Mouse (Mus musculus) induced T-regulatory cell, adult 2 months (primary cell): ENCODE measurements around the gene Wfs1.
"Not testable (repeated sequence)": the region's sequence is repeated elsewhere in the genome, so short reads cannot be mapped to it uniquely, and the experiment has no call there.

ENCODE experiments used
- DNase-seq: peaks from one replicate; pipeline ENCODE4 v3.0.0-alpha.2; 2012; ENCODE audit warnings: low read depth

Wfs1 gene

GRCm38 (mm10) chr5:36988124-36988780, 753 bp downstream of the Wfs1 start:
- no peak for DNase-seq

DNA sequence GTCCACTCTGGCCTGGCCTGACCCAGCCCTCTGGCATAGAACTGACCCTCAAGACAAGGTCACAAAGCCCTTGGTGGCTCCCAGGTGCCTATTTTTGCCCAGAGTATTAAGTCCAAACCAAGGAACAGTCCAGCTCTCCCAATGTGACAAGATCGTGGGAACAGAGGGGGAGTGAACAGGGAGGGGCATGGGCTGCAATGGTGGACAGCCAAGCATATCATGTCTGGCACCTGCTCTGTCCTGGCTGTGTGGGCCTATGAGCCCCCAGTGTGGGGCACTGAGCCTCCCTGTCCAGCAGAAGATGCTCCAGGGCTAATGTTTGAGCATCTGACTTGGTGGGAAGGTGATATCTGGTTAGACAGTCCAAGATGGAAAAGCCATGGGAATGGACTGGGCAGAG, 2.4 kb downstream of the Wfs1 start:
- DNase-seq: no peak

DNA sequence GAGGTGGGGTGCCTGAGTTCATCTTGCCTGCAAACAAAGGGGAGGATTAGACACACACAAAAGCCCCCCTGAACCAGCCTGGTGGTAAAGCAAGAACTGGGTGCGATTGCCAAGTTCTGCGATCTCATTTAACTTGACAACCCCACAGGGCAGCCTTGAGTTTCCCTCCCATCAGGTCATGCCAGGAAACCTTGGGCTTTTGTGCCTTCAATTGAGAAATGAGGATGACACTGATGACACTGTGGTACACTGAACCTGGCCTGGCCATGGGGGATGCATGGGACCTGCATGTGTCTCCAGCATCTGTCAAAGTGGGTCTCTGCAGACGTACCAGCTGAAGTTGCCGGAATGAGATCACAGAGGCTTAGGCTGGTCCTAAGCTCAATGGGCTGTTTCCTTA, 6.7 kb downstream of the Wfs1 start:
- no peak for DNase-seq

DNA sequence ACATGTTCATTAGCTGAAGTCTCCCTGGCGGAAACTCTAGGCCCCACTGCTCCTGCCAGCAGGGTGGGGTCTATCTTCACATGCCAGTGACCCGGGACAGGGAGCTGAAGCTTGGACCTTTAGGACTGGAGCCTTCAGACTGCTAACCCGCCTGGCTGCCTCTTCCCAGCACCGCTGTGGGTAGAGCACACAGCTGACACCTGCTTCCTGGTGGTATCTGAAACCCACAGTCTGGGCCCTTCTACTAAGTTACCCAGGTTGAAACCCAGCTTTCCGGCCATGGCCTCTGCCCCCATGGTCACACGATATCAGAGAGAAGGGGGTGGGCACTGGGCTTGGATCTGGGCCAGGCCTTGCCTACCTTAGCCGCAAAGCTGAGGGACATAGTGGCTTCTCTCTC, 9.4 kb downstream of the Wfs1 start:
- no peak for DNase-seq

DNA sequence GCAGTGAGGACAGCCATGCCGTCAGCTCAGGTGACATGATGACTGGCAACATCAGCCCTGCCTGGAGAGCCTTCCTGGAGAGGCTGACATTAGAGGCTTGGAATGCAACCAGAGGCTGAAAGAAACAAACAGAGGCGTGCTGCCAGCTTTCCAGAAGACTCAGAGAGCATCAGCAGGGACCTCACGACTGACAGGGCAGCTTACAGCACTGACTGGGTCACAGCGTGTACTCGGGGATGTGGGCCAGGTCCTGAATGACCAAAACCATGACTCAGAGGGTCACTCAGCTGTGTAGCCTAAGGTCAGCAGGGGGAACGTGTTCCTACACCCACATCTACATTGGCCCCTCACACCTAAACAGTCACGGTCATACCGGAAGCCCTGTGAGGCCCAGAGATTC, 10.0 kb downstream of the Wfs1 start:
- no peak for DNase-seq

DNA sequence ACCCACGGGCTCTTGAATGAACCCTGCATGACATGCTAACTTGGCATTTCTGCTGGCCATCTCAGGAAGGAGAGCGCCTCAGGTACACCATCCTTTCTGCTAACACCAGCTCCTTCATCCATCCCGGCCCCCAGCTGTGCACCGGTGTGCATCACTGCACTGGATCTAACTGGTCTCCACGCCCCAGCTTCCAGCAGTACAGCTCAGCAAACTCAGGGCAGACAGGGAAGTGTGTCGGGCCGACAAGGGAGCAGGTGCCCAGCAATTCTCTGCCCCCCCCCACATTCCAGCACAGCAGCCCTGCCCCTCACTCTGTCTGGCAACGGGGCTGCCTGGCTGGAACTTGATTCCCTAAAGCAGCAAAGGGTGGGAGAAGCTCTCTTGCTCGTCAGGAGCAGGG, 11.2 kb downstream of the Wfs1 start:
- DNase-seq: no peak

DNA sequence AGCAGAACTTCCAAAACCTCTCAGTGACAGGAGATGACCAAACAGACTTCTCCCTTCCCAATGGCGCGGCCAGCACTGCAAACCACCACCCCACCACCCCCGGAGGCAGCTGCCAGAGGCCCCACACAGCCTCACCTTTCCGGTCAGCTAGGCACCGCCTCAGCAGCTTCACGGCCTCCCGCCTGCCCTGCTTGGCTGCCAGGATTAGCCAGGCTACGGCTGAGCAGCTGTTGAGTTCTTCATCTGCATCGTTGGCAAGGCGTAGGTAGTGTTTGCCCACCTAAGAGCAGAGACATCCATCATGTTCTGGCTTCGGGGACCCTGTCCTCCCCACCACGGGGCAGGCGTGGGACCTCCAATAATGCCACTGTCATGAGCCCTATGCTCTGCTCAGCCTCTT, 13.7 kb downstream of the Wfs1 start:
- DNase-seq: no peak

DNA sequence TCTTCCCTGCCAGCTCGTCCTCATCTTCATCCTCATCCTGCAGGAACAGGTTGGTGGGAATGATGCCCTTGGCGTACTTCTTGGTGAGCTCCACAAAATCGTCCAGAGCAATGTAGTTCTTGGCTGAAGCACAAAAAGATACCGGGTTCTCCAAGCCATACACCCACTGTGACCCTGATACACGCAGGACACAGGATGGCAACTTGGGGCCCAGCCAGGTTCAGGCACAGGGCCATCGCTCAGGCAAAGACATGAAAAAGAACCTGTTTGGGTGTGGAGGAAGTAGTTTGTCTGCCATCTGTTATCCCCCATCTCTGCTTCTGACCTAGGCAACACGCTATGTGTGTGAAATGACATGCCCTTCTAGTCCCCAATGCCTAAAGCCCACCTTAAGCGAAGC, 17.4 kb downstream of the Wfs1 start:
- DNase-seq: no peak

DNA sequence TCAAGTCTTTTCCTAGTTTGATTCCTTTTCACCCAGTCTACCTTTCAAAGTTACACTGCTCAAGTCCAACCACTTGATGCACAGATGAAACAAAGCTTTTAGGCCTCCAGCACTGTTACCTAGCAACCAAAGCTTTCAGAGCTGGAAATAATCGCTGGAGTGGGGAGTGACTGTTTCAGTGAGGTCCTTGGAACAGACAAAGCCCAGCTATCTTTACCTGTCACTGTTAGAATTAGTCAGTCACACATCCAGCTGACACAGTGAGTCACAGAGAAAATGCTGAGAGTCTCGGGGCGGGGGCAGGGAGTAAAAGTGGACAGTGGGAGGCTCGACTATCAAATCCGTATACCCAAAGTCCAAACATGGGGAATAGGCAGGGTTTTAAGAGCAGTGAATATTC, 28.5 kb downstream of the Wfs1 start:
- DNase-seq: no peak

- peak; percentile 77 for DNase-seq
Measured at GRCm38 (mm10) chr5:36958837-36959236, 30.2 kb downstream of the Wfs1 start.

DNA sequence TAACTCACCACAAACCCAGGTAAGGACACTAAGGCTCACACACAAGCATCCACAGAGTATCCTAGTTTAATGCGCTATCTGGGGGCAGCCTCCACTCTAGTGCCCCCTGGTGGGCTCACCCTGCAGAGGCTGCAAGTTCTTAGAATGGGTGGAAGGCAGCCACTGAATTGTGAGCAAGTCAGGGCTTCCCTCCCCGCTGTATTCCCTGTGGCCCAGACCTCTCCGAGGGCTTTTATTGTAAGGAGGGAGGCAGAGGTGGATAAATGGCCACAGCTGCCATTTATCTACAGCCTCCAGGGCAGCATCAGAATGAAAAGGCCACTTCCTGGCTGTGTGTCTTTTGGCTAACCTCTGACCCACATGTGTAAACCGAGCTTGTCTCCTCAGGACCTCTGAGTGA, 33.6 kb downstream of the Wfs1 start:
- peak; percentile 52 for DNase-seq

DNA sequence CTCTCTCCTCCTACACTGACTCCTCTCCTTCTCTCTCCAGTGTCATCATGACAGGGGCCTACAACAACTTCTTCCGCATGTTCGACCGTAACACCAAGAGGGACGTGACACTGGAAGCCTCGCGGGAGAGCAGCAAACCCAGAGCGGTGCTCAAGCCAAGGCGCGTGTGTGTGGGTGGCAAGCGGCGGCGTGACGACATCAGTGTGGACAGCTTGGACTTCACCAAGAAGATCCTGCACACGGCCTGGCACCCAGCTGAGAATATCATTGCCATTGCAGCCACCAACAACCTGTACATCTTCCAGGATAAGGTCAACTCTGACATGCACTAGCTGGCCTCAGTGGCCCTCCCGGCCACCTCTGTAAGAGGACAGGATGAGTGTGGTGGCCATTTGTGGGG, 36.7 kb downstream of the Wfs1 start:
- DNase-seq: no peak

- DNase-seq: peak; percentile 49
Measured at GRCm38 (mm10) chr5:36950871-36951270, 38.1 kb downstream of the Wfs1 start.

DNA sequence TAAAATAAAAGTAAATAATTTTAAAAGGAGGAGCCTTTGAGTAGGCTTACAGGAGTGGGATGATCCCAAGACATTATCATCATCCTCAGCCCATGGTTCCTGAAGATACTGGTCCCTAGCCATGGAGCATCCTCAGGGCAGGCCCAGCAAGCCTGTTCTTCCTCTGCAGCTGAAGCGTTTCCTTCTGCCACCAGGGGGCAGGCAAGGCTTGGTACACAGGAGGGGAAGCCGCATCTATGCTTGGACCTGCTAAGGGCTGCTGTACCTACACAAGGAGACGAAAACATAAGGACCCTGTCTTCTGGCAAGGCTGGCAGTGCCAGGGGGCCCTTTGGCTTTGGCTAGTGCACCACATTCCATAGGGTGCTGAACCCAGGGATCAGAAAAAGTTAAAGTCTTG, 40.2 kb downstream of the Wfs1 start:
- DNase-seq: peak; percentile 80

DNA sequence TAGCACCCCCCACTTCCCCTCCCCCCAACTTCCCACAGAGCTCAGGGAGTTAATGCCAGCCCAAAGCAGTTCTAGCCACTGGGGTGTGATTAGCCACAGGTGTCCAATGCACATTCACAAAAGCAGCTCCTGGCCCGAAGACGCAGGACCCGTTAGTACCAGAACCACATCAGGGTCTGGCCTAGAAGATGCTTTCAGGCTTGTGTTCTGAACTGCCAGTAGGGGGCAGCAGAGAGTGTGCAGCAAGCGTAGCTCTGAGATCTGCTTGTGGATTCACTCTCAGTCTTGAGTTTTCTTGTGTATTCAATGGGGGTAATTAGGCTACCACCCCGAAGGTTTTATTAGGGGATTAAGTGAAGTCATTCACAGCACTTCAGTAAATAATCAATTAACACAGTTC, 42.6 kb downstream of the Wfs1 start:
- DNase-seq: peak; percentile 78

- DNase-seq: no peak
Measured at GRCm38 (mm10) chr5:36945713-36946112, 43.3 kb downstream of the Wfs1 start.

- DNase-seq: no peak
Measured at GRCm38 (mm10) chr5:36945102-36945701, 43.8 kb downstream of the Wfs1 start.

DNA sequence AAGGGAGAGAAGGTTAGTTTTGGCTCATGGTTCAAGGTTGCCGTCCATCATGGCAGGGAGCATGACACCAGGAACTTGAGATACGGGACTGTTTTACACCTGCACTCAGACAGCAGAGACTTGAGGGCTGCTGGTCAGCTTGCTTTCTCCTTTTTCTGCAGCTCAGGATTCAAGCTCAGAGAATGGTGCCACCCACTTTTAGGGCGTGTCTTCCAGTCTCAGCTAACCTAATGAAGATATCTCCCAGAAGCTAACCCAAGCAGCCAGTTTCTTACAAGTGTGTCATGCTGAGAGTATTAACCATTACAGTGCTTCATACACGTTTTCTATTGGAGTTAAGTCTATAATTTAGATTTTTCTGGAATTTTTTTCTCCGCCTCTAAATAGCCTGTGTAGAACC, 44.5 kb downstream of the Wfs1 start:
- no peak for DNase-seq

- no peak for DNase-seq
Measured at GRCm38 (mm10) chr5:36942446-36942845, 46.6 kb downstream of the Wfs1 start.

DNA sequence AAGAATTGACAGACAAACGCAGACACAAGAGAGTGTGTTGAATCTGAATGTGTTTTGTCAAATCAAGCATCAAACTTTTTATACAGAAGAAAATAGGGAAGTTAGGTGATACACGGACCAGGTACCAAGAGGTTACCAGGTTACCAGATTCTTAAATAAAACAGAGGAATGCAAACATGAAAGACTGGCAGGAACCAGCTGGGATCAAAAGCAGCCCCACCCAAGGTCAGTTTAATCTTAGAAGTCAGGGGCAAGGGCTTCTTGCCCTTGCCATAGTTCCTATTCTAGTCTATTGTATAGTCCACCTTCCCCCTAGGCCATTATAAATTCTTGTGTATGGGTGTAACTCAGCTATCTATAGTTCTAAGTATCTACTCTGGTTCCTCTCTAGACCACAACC, 50.0 kb downstream of the Wfs1 start:
- DNase-seq: not testable (repeated sequence)

DNA sequence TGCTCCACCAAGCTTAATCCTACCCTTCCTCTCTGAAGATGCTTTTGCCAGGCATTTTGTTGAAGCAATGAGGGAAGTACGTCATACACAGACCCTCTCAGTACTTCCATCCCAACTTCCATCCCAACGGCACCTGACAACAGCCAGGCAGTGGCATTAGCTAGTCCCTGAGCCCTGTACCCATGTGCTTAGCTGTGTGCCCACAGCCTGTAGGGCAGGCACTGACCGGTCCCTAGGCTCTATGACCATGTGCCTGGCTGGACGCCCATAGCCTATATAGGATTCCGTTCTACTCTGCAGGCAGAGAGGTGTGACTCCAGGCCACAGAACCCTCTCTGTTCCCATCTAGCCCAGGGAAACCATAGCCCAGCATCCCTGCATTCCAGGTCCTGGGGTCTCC, 51.0 kb downstream of the Wfs1 start:
- no peak for DNase-seq

DNA sequence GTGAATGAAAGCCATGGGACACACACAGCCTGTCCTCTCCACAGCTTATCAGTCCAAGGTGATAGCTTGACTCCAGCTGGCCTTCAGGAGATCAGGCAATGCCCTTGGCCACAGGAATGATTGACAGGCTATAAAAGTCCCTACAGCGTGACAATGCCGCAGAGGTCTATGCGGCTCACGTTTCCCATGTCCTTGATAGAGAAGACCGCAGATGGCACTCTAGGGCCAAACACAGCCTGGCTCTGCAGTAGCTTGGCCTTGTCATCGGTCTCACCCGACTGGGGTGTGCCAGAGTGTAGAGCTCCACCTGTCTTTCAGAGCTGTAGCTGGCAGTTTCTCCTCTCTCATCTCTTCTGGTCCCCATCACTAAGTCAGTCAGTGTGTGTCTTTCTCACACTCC, 52.5 kb downstream of the Wfs1 start:
- no peak for DNase-seq

GRCm38 (mm10) chr5:36935486-36936473, 53.2 kb downstream of the Wfs1 start:
- no peak for DNase-seq
